Mouse (Mus musculus) stomach, postnatal 0 days (tissue): ENCODE data around the gene Gng7.

ENCODE experiments used
- CTCF ChIP-seq: IDR thresholded peaks from 2 replicates; pipeline ENCODE4 v1.5.1; 2016; ENCODE audit warnings: antibody characterized with exemption, low read depth, mild to moderate bottlenecking, moderate library complexity
- EP300 ChIP-seq: optimal IDR thresholded peaks from 2 replicates; pipeline ENCODE3; 2016; ENCODE audit warnings: antibody characterized with exemption

GRCm38 (mm10) chr10:80935241-80935640, 79.5 kb downstream of the Gng7 start:
- TF ChIP-seq EP300 (no peak), CTCF (no peak)
